Mouse (Mus musculus): ENCODE data around the gene Raf1. TPM values are rescaled to one million over a fixed set of nuclear protein-coding genes. Genes with fewer than 3 reads are reported as not detected.

The Raf1 gene
- polyA plus RNA-seq, 1 experiment from 2014 or later, result 104 TPM

- Histone ChIP-seq H3K4me2 (ENCODE audit: low read depth, low read length) (no peak overlapping the region), H3K27me3 (ENCODE audit: control insufficient read depth, insufficient read depth, low read length) (no peaks in the 10 kb centered on the region)
- 84% methylated on average over 4 of the region's 4 CpGs for WGBS
Observed at GRCm38 (mm10) chr6:115698699-115699098, 22.3 kb upstream of the Raf1 start.

GRCm38 (mm10) chr6:115697739-115698558, 21.5 kb upstream of the Raf1 start:
- H3K4me1 ChIP-seq (ENCODE audit: control insufficient read depth, insufficient read depth, low read length), result peaks cover 21% of the 10 kb centered on the region
- 0 out of 2 replicates have a peak, but pooled peaks cover 3% of the 10 kb centered on the region for H3K9me3 ChIP-seq (replicated peaks; ENCODE audit: control insufficient read depth, low read length)
- WGBS, result 53% methylated on average over 17 of the region's 17 CpGs
- no peak overlapping the region for H3K4me3 ChIP-seq (ENCODE audit: low read length)
- H3K27me3 ChIP-seq (ENCODE audit: control insufficient read depth, insufficient read depth, low read length), result no peaks in the 10 kb centered on the region
- ATAC-seq (replicated peaks; ENCODE audit: extremely low read depth, insufficient read depth, low FRiP score), result no peak
- H3K4me2 ChIP-seq (ENCODE audit: low read depth, low read length), result no peak overlapping the region
- no peaks in the 10 kb centered on the region for H3K36me3 ChIP-seq (ENCODE audit: control insufficient read depth, insufficient read depth)
- H3K27ac ChIP-seq (ENCODE audit: low read length), result peak overlapping the region; percentile 49
- H3K9ac ChIP-seq (ENCODE audit: low read length), result no peak overlapping the region

More at GRCm38 (mm10) chr6:115698699-115699098, 22.3 kb upstream of the Raf1 start:
- Histone ChIP-seq H3K9me3 (replicated peaks; ENCODE audit: control insufficient read depth, low read length) (0 out of 2 replicates have a peak, but pooled peaks cover 3% of the 10 kb centered on the region), H3K9ac (ENCODE audit: low read length) (no peak overlapping the region), H3K4me1 (ENCODE audit: control insufficient read depth, insufficient read depth, low read length) (peaks cover 16% of the 10 kb centered on the region), H3K4me3 (ENCODE audit: low read length) (no peak overlapping the region), H3K36me3 (ENCODE audit: control insufficient read depth, insufficient read depth) (no peaks in the 10 kb centered on the region), H3K27ac (ENCODE audit: low read length) (no peak overlapping the region)
- ATAC-seq (replicated peaks; ENCODE audit: extremely low read depth, insufficient read depth, low FRiP score), result no peak

- H3K4me1 ChIP-seq (ENCODE audit: control insufficient read depth, insufficient read depth, low read length), result peaks cover 27% of the 10 kb centered on the region
- H3K9ac ChIP-seq (ENCODE audit: low read length), result no peak overlapping the region
- peak overlapping the region; percentile 99 for H3K27ac ChIP-seq (ENCODE audit: low read length)
- no peak for ATAC-seq (replicated peaks; ENCODE audit: extremely low read depth, insufficient read depth, low FRiP score)
- no peaks in the 10 kb centered on the region for H3K27me3 ChIP-seq (ENCODE audit: control insufficient read depth, insufficient read depth, low read length)
- no peaks in the 10 kb centered on the region for H3K36me3 ChIP-seq (ENCODE audit: control insufficient read depth, insufficient read depth)
- no peak overlapping the region for H3K4me2 ChIP-seq (ENCODE audit: low read depth, low read length)
- WGBS, result 84% methylated on average over 7 of the region's 7 CpGs
- no peak overlapping the region for H3K4me3 ChIP-seq (ENCODE audit: low read length)
- H3K9me3 ChIP-seq (replicated peaks; ENCODE audit: control insufficient read depth, low read length), result 0 out of 2 replicates have a peak, but pooled peaks cover 7% of the 10 kb centered on the region
Observed at GRCm38 (mm10) chr6:115696707-115697215, 20.3 kb upstream of the Raf1 start.

- peaks cover 27% of the 10 kb centered on the region for H3K4me1 ChIP-seq (ENCODE audit: control insufficient read depth, insufficient read depth, low read length)
- WGBS, result 19% methylated on average over 7 of the region's 7 CpGs
- H3K27me3 ChIP-seq (ENCODE audit: control insufficient read depth, insufficient read depth, low read length), result no peaks in the 10 kb centered on the region
- H3K4me2 ChIP-seq (ENCODE audit: low read depth, low read length), result peak overlapping the region; percentile 64
- H3K4me3 ChIP-seq (ENCODE audit: low read length), result peak overlapping the region; percentile 27
- H3K36me3 ChIP-seq (ENCODE audit: control insufficient read depth, insufficient read depth), result no peaks in the 10 kb centered on the region
- peak overlapping the region; percentile 69 for H3K9ac ChIP-seq (ENCODE audit: low read length)
- H3K9me3 ChIP-seq (replicated peaks; ENCODE audit: control insufficient read depth, low read length), result 0 out of 2 replicates have a peak, but pooled peaks cover 4% of the 10 kb centered on the region
- peak overlapping the region; percentile 99 for H3K27ac ChIP-seq (ENCODE audit: low read length)
- peak; percentile 91 for ATAC-seq (replicated peaks; ENCODE audit: extremely low read depth, insufficient read depth, low FRiP score)
Observed at GRCm38 (mm10) chr6:115695124-115695523, 18.7 kb upstream of the Raf1 start.

- Histone ChIP-seq H3K4me1 (ENCODE audit: control insufficient read depth, insufficient read depth, low read length) (peaks cover 27% of the 10 kb centered on the region), H3K27me3 (ENCODE audit: control insufficient read depth, insufficient read depth, low read length) (no peaks in the 10 kb centered on the region), H3K9me3 (replicated peaks; ENCODE audit: control insufficient read depth, low read length) (0 out of 2 replicates have a peak, but pooled peaks cover 4% of the 10 kb centered on the region), H3K4me2 (ENCODE audit: low read depth, low read length) (peak overlapping the region; percentile 64), H3K36me3 (ENCODE audit: control insufficient read depth, insufficient read depth) (no peaks in the 10 kb centered on the region), H3K27ac (ENCODE audit: low read length) (peak overlapping the region; percentile 99), H3K9ac (ENCODE audit: low read length) (peak overlapping the region; percentile 69), H3K4me3 (ENCODE audit: low read length) (peak overlapping the region; percentile 27)
- ATAC-seq (replicated peaks; ENCODE audit: extremely low read depth, insufficient read depth, low FRiP score), result peak; percentile 90
- WGBS, result 18% methylated on average over 9 of the region's 9 CpGs
Observed at GRCm38 (mm10) chr6:115694441-115694842, 18.0 kb upstream of the Raf1 start.

GRCm38 (mm10) chr6:115692963-115693730, 16.7 kb upstream of the Raf1 start:
- H3K36me3 ChIP-seq (ENCODE audit: control insufficient read depth, insufficient read depth), result no peaks in the 10 kb centered on the region
- H3K27ac ChIP-seq (ENCODE audit: low read length), result peak overlapping the region; percentile 99
- peaks cover 27% of the 10 kb centered on the region for H3K4me1 ChIP-seq (ENCODE audit: control insufficient read depth, insufficient read depth, low read length)
- H3K9ac ChIP-seq (ENCODE audit: low read length), result no peak overlapping the region
- H3K9me3 ChIP-seq (replicated peaks; ENCODE audit: control insufficient read depth, low read length), result 0 out of 2 replicates have a peak, but pooled peaks cover 4% of the 10 kb centered on the region
- no peak for ATAC-seq (replicated peaks; ENCODE audit: extremely low read depth, insufficient read depth, low FRiP score)
- no peak overlapping the region for H3K4me2 ChIP-seq (ENCODE audit: low read depth, low read length)
- no peaks in the 10 kb centered on the region for H3K27me3 ChIP-seq (ENCODE audit: control insufficient read depth, insufficient read depth, low read length)
- H3K4me3 ChIP-seq (ENCODE audit: low read length), result no peak overlapping the region
- 61% methylated on average over 5 of the region's 5 CpGs for WGBS

- H3K36me3 ChIP-seq (ENCODE audit: control insufficient read depth, insufficient read depth), result no peaks in the 10 kb centered on the region
- H3K27ac ChIP-seq (ENCODE audit: low read length), result peak overlapping the region; percentile 99
- 0 out of 2 replicates have a peak, but pooled peaks cover 4% of the 10 kb centered on the region for H3K9me3 ChIP-seq (replicated peaks; ENCODE audit: control insufficient read depth, low read length)
- H3K4me2 ChIP-seq (ENCODE audit: low read depth, low read length), result no peak overlapping the region
- WGBS, result 39% methylated on average over 9 of the region's 9 CpGs
- no peaks in the 10 kb centered on the region for H3K27me3 ChIP-seq (ENCODE audit: control insufficient read depth, insufficient read depth, low read length)
- H3K4me1 ChIP-seq (ENCODE audit: control insufficient read depth, insufficient read depth, low read length), result peaks cover 22% of the 10 kb centered on the region
- no peak for ATAC-seq (replicated peaks; ENCODE audit: extremely low read depth, insufficient read depth, low FRiP score)
- no peak overlapping the region for H3K4me3 ChIP-seq (ENCODE audit: low read length)
- H3K9ac ChIP-seq (ENCODE audit: low read length), result no peak overlapping the region
Observed at GRCm38 (mm10) chr6:115692163-115692950, 15.9 kb upstream of the Raf1 start.

GRCm38 (mm10) chr6:115690105-115690504, 13.7 kb upstream of the Raf1 start:
- H3K27me3 ChIP-seq (ENCODE audit: control insufficient read depth, insufficient read depth, low read length), result no peaks in the 10 kb centered on the region
- H3K9me3 ChIP-seq (replicated peaks; ENCODE audit: control insufficient read depth, low read length), result peaks cover 12% of the 10 kb centered on the region
- 62% methylated on average over 4 of the region's 4 CpGs for WGBS
- H3K4me2 ChIP-seq (ENCODE audit: low read depth, low read length), result no peak overlapping the region
- no peaks in the 10 kb centered on the region for H3K36me3 ChIP-seq (ENCODE audit: control insufficient read depth, insufficient read depth)
- H3K27ac ChIP-seq (ENCODE audit: low read length), result no peak overlapping the region
- no peak overlapping the region for H3K4me3 ChIP-seq (ENCODE audit: low read length)
- H3K9ac ChIP-seq (ENCODE audit: low read length), result no peak overlapping the region
- peaks cover 18% of the 10 kb centered on the region for H3K4me1 ChIP-seq (ENCODE audit: control insufficient read depth, insufficient read depth, low read length)
- no peak for ATAC-seq (replicated peaks; ENCODE audit: extremely low read depth, insufficient read depth, low FRiP score)
